Mouse (Mus musculus) spleen, adult 2 months (tissue): ENCODE measurements around the gene Taldo1. TPM values are rescaled to one million over a fixed set of nuclear protein-coding genes. Genes with fewer than 3 reads are reported as not detected.
A peak's percentile ranks its signal among the peaks of the same experiment; 100 is the strongest.
"Not testable (repeated sequence)": the region's sequence is repeated elsewhere in the genome, so short reads cannot be mapped to it uniquely, and the experiment has no call there.

Source experiments
- DNase-seq, 2 experiments: peaks; one replicate each; pipeline versions ENCODE4 v3.0.0 to v3.0.0-alpha.2; 2012 to 2021; ENCODE audit warnings: low spot score in 2 of 2, low read depth in 1 of 2
- H3K27ac ChIP-seq: fragments of 200-500 bp; 2 replicates; pipeline ENCODE4 v1.5.1; 2012; ENCODE audit warnings: low read length, inconsistent platforms; ENCODE audit not compliant: insufficient read depth
- H3K27me3 ChIP-seq: fragments of 200-500 bp; 2 replicates; pipeline ENCODE4 v1.6.1; 2012; ENCODE audit warnings: mild to moderate bottlenecking, moderate library complexity, low read length, inconsistent platforms; ENCODE audit not compliant: control insufficient read depth, insufficient read depth
- H3K36me3 ChIP-seq: fragments of 200-500 bp; 2 replicates; pipeline ENCODE4 v1.6.1; 2012; ENCODE audit warnings: mild to moderate bottlenecking, low read length, inconsistent platforms; ENCODE audit not compliant: control insufficient read depth, insufficient read depth
- H3K4me1 ChIP-seq: fragments of 200-500 bp; 2 replicates; pipeline ENCODE4 v1.6.1; 2011; ENCODE audit warnings: inconsistent platforms; ENCODE audit not compliant: control insufficient read depth, insufficient read depth, insufficient read length
- H3K4me3 ChIP-seq: fragments of 200-500 bp; 2 replicates; pipeline ENCODE4 v1.5.1; 2011; ENCODE audit warnings: mild to moderate bottlenecking, inconsistent platforms; ENCODE audit not compliant: insufficient read depth, insufficient read length; ENCODE audit errors: extremely low read depth
- CTCF ChIP-seq: fragments of 200-500 bp; IDR thresholded peaks from 2 replicates; pipeline ENCODE4 v1.5.1; 2011; ENCODE audit warnings: mild to moderate bottlenecking, inconsistent platforms; ENCODE audit not compliant: insufficient read depth, insufficient read length, insufficient replicate concordance; ENCODE audit errors: extremely low read depth
- POLR2A ChIP-seq: fragments of 200-500 bp; IDR thresholded peaks from 2 replicates; pipeline ENCODE4 v1.6.1; 2011; ENCODE audit warnings: low read depth, low read length, inconsistent platforms
- WGBS: fragments of 180-500 bp; shearing (Covaris S2); methylation state at CpG from one replicate; pipeline ENCODE4 v1.1.7; 2018; 5-methylcytosine and 5-hydroxymethylcytosine counted together
- polyA plus RNA-seq: library from polyadenylated mRNA; depleted of rRNA; stranded (reverse); fragments of >200 nt; gene quantifications from 2 replicates; pipeline ENCODE4 v1.2.3, GENCODE M21; 2012

Gene Taldo1
- polyA plus RNA-seq, 1 experiment: 155 TPM

DNA sequence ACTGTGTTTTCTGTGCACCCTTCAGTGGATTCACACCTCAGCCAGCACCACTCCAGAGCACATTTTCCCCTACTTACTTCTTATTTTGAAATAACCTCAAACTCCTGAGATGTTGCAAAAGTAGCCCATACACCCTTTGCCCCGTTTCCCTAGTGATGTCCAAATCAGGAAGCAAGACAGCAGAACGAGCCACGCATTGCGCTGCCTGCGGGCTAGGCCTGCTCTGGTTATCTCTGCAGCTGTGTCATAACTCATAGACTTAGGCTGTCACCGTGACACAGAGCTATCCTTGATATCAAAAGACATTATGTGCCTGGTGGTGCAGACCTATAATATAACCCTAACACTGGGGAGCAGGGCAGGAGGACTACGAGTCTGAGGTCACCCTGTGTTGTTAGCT, 2.2 kb downstream of the Taldo1 start:
- Histone ChIP-seq H3K36me3 (peaks cover 14% of the 10 kb centered on the region), H3K27me3 (no peaks in the 10 kb centered on the region), H3K4me1 (peaks cover 4% of the 10 kb centered on the region; the same call in 1 of the 2 replicates), H3K27ac (0 out of 2 replicates have a peak overlapping the region, but pooled peaks have one; percentile 35), H3K4me3 (no peak overlapping the region)
- TF ChIP-seq POLR2A: no peak
- no peak for TF ChIP-seq CTCF
- 44% methylated on average over 7 of the region's 7 CpGs for WGBS
- no peak for DNase-seq

DNA sequence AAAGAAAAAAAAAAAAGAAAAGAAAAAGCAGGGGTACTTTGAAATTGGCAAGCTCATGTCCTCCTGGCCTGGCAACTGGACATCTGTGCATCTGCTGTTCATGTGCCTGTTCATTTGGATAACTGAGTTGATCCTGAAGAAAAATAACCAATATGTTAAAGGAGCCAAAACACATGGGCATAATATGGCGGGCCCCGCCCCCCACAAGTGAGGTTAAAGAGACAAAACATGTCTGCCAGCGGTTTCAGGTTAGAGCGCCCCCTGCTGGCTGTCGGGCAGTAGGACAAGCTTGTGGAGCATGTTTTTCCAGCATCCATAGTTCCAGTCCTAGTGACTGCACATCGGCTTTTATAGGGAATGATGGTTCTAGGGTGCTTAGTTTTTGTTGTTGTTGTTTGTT, 2.8 kb downstream of the Taldo1 start:
- Histone ChIP-seq H3K36me3 (peaks cover 16% of the 10 kb centered on the region), H3K27me3 (no peaks in the 10 kb centered on the region), H3K4me3 (no peak overlapping the region), H3K27ac (no peak overlapping the region), H3K4me1 (peaks cover 4% of the 10 kb centered on the region; the same call in 1 of the 2 replicates)
- TF ChIP-seq CTCF (peak; percentile 79; the same call in 1 of the 2 replicates), POLR2A (no peak)
- WGBS: 22% methylated on average over 6 of the region's 6 CpGs
- DNase-seq: peak; percentile 47 to 52

DNA sequence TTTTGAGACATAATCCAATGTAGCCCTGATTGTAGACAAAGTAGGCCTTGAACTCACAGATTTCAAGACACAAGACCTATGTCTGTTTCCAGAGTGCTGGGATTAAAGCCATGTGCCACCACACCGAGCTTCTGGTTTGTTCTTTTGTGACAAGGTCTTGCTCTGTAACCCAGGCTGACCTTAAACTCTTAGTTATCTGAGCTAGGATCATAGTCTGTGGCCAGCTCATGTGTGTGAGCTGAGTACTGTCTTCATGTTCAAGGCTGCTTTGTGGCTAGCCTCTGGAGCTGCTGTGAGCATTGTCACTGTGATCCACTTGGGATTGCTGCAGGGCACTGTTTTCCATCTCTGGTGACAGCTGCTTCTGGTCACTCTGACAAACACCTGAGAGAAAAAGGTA, 3.3 kb downstream of the Taldo1 start:
- DNase-seq: no peak
- Histone ChIP-seq H3K4me1 (peaks cover 4% of the 10 kb centered on the region; the same call in 1 of the 2 replicates), H3K4me3 (no peak overlapping the region), H3K36me3 (peaks cover 22% of the 10 kb centered on the region), H3K27me3 (no peaks in the 10 kb centered on the region), H3K27ac (no peak overlapping the region)
- TF ChIP-seq CTCF: no peak
- TF ChIP-seq POLR2A: no peak
- WGBS: 69% methylated on average over 1 of the region's 1 CpGs

GRCm38 (mm10) chr7:141403305-141403704, 11.3 kb downstream of the Taldo1 start:
- TF ChIP-seq POLR2A: no peak
- peak; percentile 87; the same call in 1 of the 2 replicates for TF ChIP-seq CTCF
- DNase-seq: peak in 1 of 2 experiments; percentile 55
- no peaks in the 10 kb centered on the region for H3K27me3 ChIP-seq
- H3K36me3 ChIP-seq: peaks cover 35% of the 10 kb centered on the region
- H3K4me1 ChIP-seq: no peaks in the 10 kb centered on the region
- WGBS: 48% methylated on average over 5 of the region's 5 CpGs
- H3K27ac ChIP-seq: no peak overlapping the region
- no peak overlapping the region for H3K4me3 ChIP-seq

DNA sequence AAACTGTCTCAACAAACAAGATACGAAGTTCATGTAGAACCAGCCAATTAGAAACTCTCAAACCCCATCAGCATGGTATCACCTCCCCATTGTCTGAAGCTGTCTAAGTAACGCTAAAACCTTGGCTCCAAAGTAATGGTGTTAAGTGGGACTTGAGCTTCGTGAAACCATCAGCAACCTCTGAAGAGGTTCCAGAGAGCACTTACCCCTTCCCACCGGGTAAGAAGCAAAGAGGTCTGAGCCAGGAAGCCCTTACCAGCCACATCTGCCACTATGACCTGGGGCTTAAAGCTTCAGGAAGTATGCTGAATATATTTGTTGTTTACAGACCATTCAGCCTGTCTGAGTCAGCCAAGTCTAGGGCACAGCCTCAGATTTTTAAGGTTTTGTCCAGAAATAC, 13.5 kb downstream of the Taldo1 start:
- no peak for DNase-seq
- Histone ChIP-seq H3K27me3 (no peaks in the 10 kb centered on the region), H3K27ac (no peak overlapping the region), H3K4me3 (no peak overlapping the region), H3K4me1 (no peaks in the 10 kb centered on the region), H3K36me3 (peaks cover 22% of the 10 kb centered on the region)
- TF ChIP-seq CTCF (no peak), POLR2A (no peak)
- 79% methylated on average over 4 of the region's 4 CpGs for WGBS

DNA sequence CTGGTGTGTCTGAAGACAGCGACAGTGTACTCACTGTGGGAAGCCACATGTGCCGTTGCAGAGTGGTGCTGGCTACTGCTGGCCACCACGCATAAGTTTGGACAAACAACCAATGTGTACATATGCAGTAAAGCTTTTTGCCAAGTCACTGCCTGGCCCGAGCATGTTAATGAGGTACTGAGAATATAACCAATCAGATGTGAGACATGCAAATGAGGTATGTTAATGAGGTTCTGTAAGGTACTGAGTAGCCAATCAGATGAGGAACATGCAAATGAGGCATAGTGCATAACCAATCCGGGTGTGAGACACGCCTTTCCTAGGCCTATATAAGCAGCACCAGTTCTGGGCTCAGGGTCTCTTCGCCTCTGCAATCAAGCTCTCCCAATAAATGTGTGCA, 15.7 kb downstream of the Taldo1 start:
- H3K4me3 ChIP-seq, DNase-seq, H3K27ac ChIP-seq, H3K36me3 ChIP-seq, H3K27me3 ChIP-seq, H3K4me1 ChIP-seq: not testable (repeated sequence)
- WGBS: 95% methylated on average over 7 of the region's 7 CpGs

- 17% methylated on average over 11 of the region's 11 CpGs for WGBS
- DNase-seq: peak; percentile 44 to 81
- H3K4me1 ChIP-seq: peaks cover 4% of the 10 kb centered on the region; the same call in 1 of the 2 replicates
Measured at GRCm38 (mm10) chr7:141408833-141409232, 16.8 kb downstream of the Taldo1 start.

GRCm38 (mm10) chr7:141410631-141411030, 18.6 kb downstream of the Taldo1 start:
- no peak overlapping the region for H3K4me3 ChIP-seq
- peaks cover 7% of the 10 kb centered on the region for H3K36me3 ChIP-seq
- no peak overlapping the region for H3K27ac ChIP-seq
- TF ChIP-seq CTCF (no peak), POLR2A (no peak)
- no peaks in the 10 kb centered on the region for H3K27me3 ChIP-seq
- peaks cover 10% of the 10 kb centered on the region; the same call in 1 of the 2 replicates for H3K4me1 ChIP-seq
- no peak for DNase-seq
- WGBS: 89% methylated on average over 8 of the region's 8 CpGs

More at GRCm38 (mm10) chr7:141408833-141409232, 16.8 kb downstream of the Taldo1 start:
- Histone ChIP-seq H3K4me3 (no peak overlapping the region), H3K36me3 (peaks cover 7% of the 10 kb centered on the region), H3K27me3 (no peaks in the 10 kb centered on the region), H3K27ac (no peak overlapping the region)
- TF ChIP-seq CTCF: peak; percentile 96
- TF ChIP-seq POLR2A: no peak
